Mouse (Mus musculus): ENCODE data around the gene Map2k4.

DNA sequence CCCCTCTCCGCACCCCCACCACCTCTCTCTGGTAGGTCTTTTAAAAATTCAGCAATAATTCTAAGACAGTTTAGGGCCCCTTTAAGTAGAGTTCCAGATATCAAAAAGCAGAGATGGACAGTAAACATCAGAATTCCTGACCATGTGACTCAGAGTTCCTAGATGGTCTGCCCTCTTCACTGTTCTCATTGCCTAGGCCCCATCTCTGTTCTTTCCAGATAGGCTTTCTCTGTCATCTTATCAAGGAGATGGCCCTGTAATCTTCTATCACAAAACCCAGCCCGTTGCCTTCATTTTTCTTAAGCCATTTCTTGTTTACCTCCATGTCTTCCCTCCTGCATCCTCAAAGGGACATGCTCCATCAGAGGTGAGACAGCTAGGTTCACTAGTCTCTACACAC lies 1.9 kb downstream of the Map2k4 start:
- TF ChIP-seq CTCF (IDR thresholded peaks at IDR 0.05; ENCODE audit: control insufficient read depth, insufficient read depth, insufficient read length), result no peak
- peak; percentile 37 for TF ChIP-seq USF1 (IDR thresholded peaks at IDR 0.05; ENCODE audit: low read depth)
- TF ChIP-seq MAX (IDR thresholded peaks at IDR 0.05), result no peak
- TF ChIP-seq MYOD1 (IDR thresholded peaks at IDR 0.05; ENCODE audit: control insufficient read depth, insufficient read length, low read depth), result no peak

All from C2C12 (cell line).